Mouse (Mus musculus) adrenal gland (tissue): Measurements from ENCODE around the gene Hectd4.

Experiments used
- intact Hi-C: fragments of 180-260 bp; cut with DNase I; formaldehyde crosslinking; loops from one replicate; pipeline ENCODE4 v1.15.1; 2025

Hectd4 gene

GRCm38 (mm10) chr5:121339507-121340230, 119.7 kb downstream of the Hectd4 start:
- intact Hi-C loops = no loop called here

GRCm38 (mm10) chr5:121340965-121341473, 121.0 kb downstream of the Hectd4 start:
- intact Hi-C loops = no loop called here

- intact Hi-C loops = no loop called here
Observed at GRCm38 (mm10) chr5:121342490-121342889, 122.5 kb downstream of the Hectd4 start.

- intact Hi-C loops = no loop called here
Observed at GRCm38 (mm10) chr5:121343997-121344396, 124.0 kb downstream of the Hectd4 start.

- intact Hi-C loops = no loop called here
Observed at GRCm38 (mm10) chr5:121359229-121359628, 139.2 kb downstream of the Hectd4 start.

GRCm38 (mm10) chr5:121361696-121362095, 141.7 kb downstream of the Hectd4 start:
- intact Hi-C loops = no loop called here

GRCm38 (mm10) chr5:121363441-121363840, 143.4 kb downstream of the Hectd4 start:
- intact Hi-C loops = no loop called here

- intact Hi-C loops = no loop called here
Observed at GRCm38 (mm10) chr5:121366449-121367225, 146.6 kb downstream of the Hectd4 start.

- intact Hi-C loops = no loop called here
Observed at GRCm38 (mm10) chr5:121367255-121367654, 147.2 kb downstream of the Hectd4 start.

- intact Hi-C loops = loop anchor here (10.0 kb wide), 1 partner anchor 157 kb away; no protein-coding TSS in a partner anchor
Observed at GRCm38 (mm10) chr5:121371712-121372111, 151.7 kb downstream of the Hectd4 start.

GRCm38 (mm10) chr5:121374790-121375189, 154.8 kb downstream of the Hectd4 start:
- intact Hi-C loops = loop anchor here (10.0 kb wide), 1 partner anchor 160 kb away; no protein-coding TSS in a partner anchor

- intact Hi-C loops = loop anchor here (10.0 kb wide), 1 partner anchor 162 kb away; no protein-coding TSS in a partner anchor
Observed at GRCm38 (mm10) chr5:121376972-121377371, 157.0 kb downstream of the Hectd4 start.

- intact Hi-C loops = loop anchor here (10.0 kb wide), 1 partner anchor 164 kb away; no protein-coding TSS in a partner anchor
Observed at GRCm38 (mm10) chr5:121378678-121379256, 158.7 kb downstream of the Hectd4 start.

GRCm38 (mm10) chr5:121380692-121381091, 160.7 kb downstream of the Hectd4 start:
- intact Hi-C loops = no loop called here

- intact Hi-C loops = no loop called here
Observed at GRCm38 (mm10) chr5:121383857-121384756, 164.1 kb downstream of the Hectd4 start.

- intact Hi-C loops = no loop called here
Observed at GRCm38 (mm10) chr5:121384757-121385460, 164.9 kb downstream of the Hectd4 start.

GRCm38 (mm10) chr5:121385461-121386119, 165.6 kb downstream of the Hectd4 start, which contains the start of gene Trafd1:
Gene Trafd1, minus strand, starts transcription at chr5:121385632.
- intact Hi-C loops = no loop called here

GRCm38 (mm10) chr5:121386120-121386909, 166.3 kb downstream of the Hectd4 start:
- intact Hi-C loops = no loop called here
